Mouse (Mus musculus) thymus, adult 18-20 months (tissue): ENCODE data around the gene Ephb1.

Experiments used
- DNase-seq, 2 experiments: peaks; one replicate each; pipeline ENCODE4 v3.0.0; 2022; ENCODE audit warnings: mixed read lengths in 2 of 2

The Ephb1 gene

GRCm38 (mm10) chr9:102130506-102130905 lies 224.0 kb downstream of the Ephb1 start:
- DNase-seq = no peak

- DNase-seq = no peak
Measured at GRCm38 (mm10) chr9:102126510-102126909, 228.0 kb downstream of the Ephb1 start.

GRCm38 (mm10) chr9:102122880-102123453 lies 231.5 kb downstream of the Ephb1 start:
- DNase-seq = no peak

- no peak for DNase-seq
Measured at GRCm38 (mm10) chr9:102119422-102119821, 235.1 kb downstream of the Ephb1 start.

GRCm38 (mm10) chr9:102115326-102115725 lies 239.2 kb downstream of the Ephb1 start:
- DNase-seq = no peak

- DNase-seq = no peak
Measured at GRCm38 (mm10) chr9:102111471-102111870, 243.0 kb downstream of the Ephb1 start.

GRCm38 (mm10) chr9:102107978-102108377 lies 246.5 kb downstream of the Ephb1 start:
- DNase-seq = no peak

- DNase-seq = no peak
Measured at GRCm38 (mm10) chr9:102107213-102107612, 247.3 kb downstream of the Ephb1 start.

GRCm38 (mm10) chr9:102096825-102097224 lies 257.7 kb downstream of the Ephb1 start:
- DNase-seq = no peak

GRCm38 (mm10) chr9:102088598-102088997 lies 265.9 kb downstream of the Ephb1 start:
- no peak for DNase-seq

- DNase-seq = no peak
Measured at GRCm38 (mm10) chr9:102086053-102086706, 268.3 kb downstream of the Ephb1 start.

GRCm38 (mm10) chr9:102085477-102085876 lies 269.0 kb downstream of the Ephb1 start:
- no peak for DNase-seq

- DNase-seq = no peak
Measured at GRCm38 (mm10) chr9:102080934-102081333, 273.6 kb downstream of the Ephb1 start.

GRCm38 (mm10) chr9:102079151-102079550 lies 275.3 kb downstream of the Ephb1 start:
- DNase-seq = no peak

- no peak for DNase-seq
Measured at GRCm38 (mm10) chr9:102078238-102078637, 276.3 kb downstream of the Ephb1 start.

- no peak for DNase-seq
Measured at GRCm38 (mm10) chr9:102075539-102075938, 279.0 kb downstream of the Ephb1 start.

- no peak for DNase-seq
Measured at GRCm38 (mm10) chr9:102073404-102073803, 281.1 kb downstream of the Ephb1 start.

GRCm38 (mm10) chr9:102069151-102069882 lies 285.2 kb downstream of the Ephb1 start:
- DNase-seq = no peak

- DNase-seq = no peak
Measured at GRCm38 (mm10) chr9:102066601-102067000, 287.9 kb downstream of the Ephb1 start.

- no peak for DNase-seq
Measured at GRCm38 (mm10) chr9:102045886-102046285, 308.6 kb downstream of the Ephb1 start.

GRCm38 (mm10) chr9:102045111-102045861 lies 309.2 kb downstream of the Ephb1 start:
- DNase-seq = no peak

- no peak for DNase-seq
Measured at GRCm38 (mm10) chr9:102039011-102039733, 315.3 kb downstream of the Ephb1 start.

- DNase-seq = no peak
Measured at GRCm38 (mm10) chr9:102036132-102036531, 318.4 kb downstream of the Ephb1 start.
